Mouse (Mus musculus): ENCODE results near the gene Ttll10. TPM values are rescaled to one million over a fixed set of nuclear protein-coding genes. Genes with fewer than 3 reads are reported as not detected.

The Ttll10 gene
- total and polyA plus RNA-seq, 3 experiments = 0.11 TPM; not detected in 2

- TF ChIP-seq UBTF (IDR thresholded peaks at IDR 0.05; ENCODE audit: borderline replicate concordance, insufficient read depth, low read depth, low read length) (no peak), POLR2A (IDR thresholded peaks at IDR 0.05; ENCODE audit: control insufficient read depth in 1 of 2, insufficient read depth in 1 of 2, low read depth in 1 of 2, low read length in 2 of 2, poor library complexity in 1 of 2) (no peak), CHD2 (IDR thresholded peaks at IDR 0.05; ENCODE audit: low read length) (no peak)
Observed at GRCm38 (mm10) chr4:156033476-156034119, 25.6 kb downstream of the Ttll10 start (continued).

- no peak overlapping the region for H3K4me3 ChIP-seq (ENCODE audit: control insufficient read depth in 1 of 2, insufficient read depth in 1 of 2, low read depth in 2 of 2, low read length in 2 of 2)
- peaks cover 11 to 21% of the 10 kb centered on the region in 2 experiments for H3K4me1 ChIP-seq (ENCODE audit: control insufficient read depth in 1 of 2, insufficient read depth in 2 of 2, low read length in 2 of 2)
- TF ChIP-seq MYC (IDR thresholded peaks at IDR 0.05; ENCODE audit: low read depth, low read length) = no peak
- no peak for TF ChIP-seq RCOR1 (IDR thresholded peaks at IDR 0.05; ENCODE audit: low read depth, low read length)
- 0 out of 2 replicates have a peak, but pooled peaks have one; percentile 11 for TF ChIP-seq ETS1 (IDR thresholded peaks at IDR 0.05; ENCODE audit: low read depth, low read length)
- TF ChIP-seq GABPA (IDR thresholded peaks at IDR 0.05; ENCODE audit: low read depth, low read length) = no peak
- no peak for TF ChIP-seq TCF12 (IDR thresholded peaks at IDR 0.05; ENCODE audit: low read depth, low read length)
- no peak for TF ChIP-seq POLR2AphosphoS2 (IDR thresholded peaks at IDR 0.05; ENCODE audit: low read length)
- TF ChIP-seq CTCF (IDR thresholded peaks at IDR 0.05 in 2 of 3, conservative IDR thresholded peaks at IDR 0.05 in 1 of 3; ENCODE audit: control insufficient read depth in 1 of 3, insufficient read depth in 1 of 3, low read depth in 2 of 3, low read length in 3 of 3, poor library complexity in 1 of 3, severe bottlenecking in 1 of 3) = no peak; a peak in 1 of 6 replicates
- no peak for TF ChIP-seq MAZ (IDR thresholded peaks at IDR 0.05; ENCODE audit: low read depth, low read length)
- no peak for TF ChIP-seq ELF1 (IDR thresholded peaks at IDR 0.05; ENCODE audit: low read depth, low read length)
- no peak for TF ChIP-seq MYB (IDR thresholded peaks at IDR 0.05; ENCODE audit: low read depth, low read length)
- TF ChIP-seq SIN3A (IDR thresholded peaks at IDR 0.05; ENCODE audit: low read length) = peak; percentile 11; the same call in 1 of the 2 replicates
- no peak for TF ChIP-seq NELFE (IDR thresholded peaks at IDR 0.05; ENCODE audit: low read depth, low read length)
- no peak for TF ChIP-seq TBP (IDR thresholded peaks at IDR 0.05; ENCODE audit: low read depth, low read length)
- 0 out of 2 replicates have a peak, but pooled peaks have one; percentile 19 for TF ChIP-seq MAX (IDR thresholded peaks at IDR 0.05; ENCODE audit: low read length)
- H3K27ac ChIP-seq (ENCODE audit: control insufficient read depth, low read depth, low read length) = peak overlapping the region; percentile 46
- no peaks in the 10 kb centered on the region for H3K79me2 ChIP-seq (ENCODE audit: control insufficient read depth, insufficient read depth, low read length, poor library complexity)
- no peaks in the 10 kb centered on the region for H3K27me3 ChIP-seq (ENCODE audit: control insufficient read depth in 1 of 2, insufficient read depth in 2 of 2, low read length in 2 of 2)
- peak; percentile 49 for DNase-seq (ENCODE audit: low read depth, low spot score)
- H3K9me3 ChIP-seq (replicated peaks; ENCODE audit: insufficient read depth, low read length) = no peaks in the 10 kb centered on the region
- no peak overlapping the region for H3K9ac ChIP-seq (ENCODE audit: control insufficient read depth, low read depth, low read length, poor library complexity, severe bottlenecking)
- peaks cover 0 to 12% of the 10 kb centered on the region in 2 experiments; a peak in 2 of 4 replicates for H3K36me3 ChIP-seq (ENCODE audit: control insufficient read depth in 1 of 2, insufficient read depth in 2 of 2, low read length in 2 of 2)
Observed at GRCm38 (mm10) chr4:156032856-156033255, 26.4 kb downstream of the Ttll10 start.
